Mouse (Mus musculus) intestine, embryonic 16.5 days (tissue): ENCODE data around the gene Cttnbp2. TPM values are rescaled to one million over a fixed set of nuclear protein-coding genes. Genes with fewer than 3 reads are reported as not detected.

Experiments
- ATAC-seq: fragments of 200-750 bp; cut with Nextera tagmentation; 2 replicates; pipeline ENCODE4 v1.8.0; 2017; ENCODE audit warnings: moderate TSS enrichment, moderate library complexity
- H3K27ac ChIP-seq: fragments of 300-500 bp; sonication (generic); 2 replicates; pipeline ENCODE4 v1.5.1; 2014; ENCODE audit warnings: mild to moderate bottlenecking, low read length
- H3K27me3 ChIP-seq: fragments of 300-500 bp; sonication (generic); replicated peaks from 2 replicates; pipeline ENCODE4 v1.6.1; 2014; ENCODE audit warnings: low read length, control low read depth, mixed read lengths; ENCODE audit not compliant: control insufficient read depth, insufficient read depth
- H3K36me3 ChIP-seq: fragments of 300-500 bp; sonication (generic); 2 replicates; pipeline ENCODE4 v1.6.1; 2014; ENCODE audit warnings: low read length, control low read depth; ENCODE audit not compliant: control insufficient read depth, insufficient read depth
- H3K4me1 ChIP-seq: fragments of 300-500 bp; sonication (generic); 2 replicates; pipeline ENCODE4 v1.6.1; 2014; ENCODE audit warnings: low read length, control low read depth, mixed read lengths; ENCODE audit not compliant: control insufficient read depth, insufficient read depth
- H3K4me2 ChIP-seq: fragments of 300-500 bp; sonication (generic); 2 replicates; pipeline ENCODE4 v1.6.1; 2014; ENCODE audit warnings: low read depth, low read length, control low read depth
- H3K4me3 ChIP-seq: fragments of 300-500 bp; sonication (generic); 2 replicates; pipeline ENCODE4 v1.5.1; 2014; ENCODE audit warnings: mild to moderate bottlenecking, low read length
- H3K9ac ChIP-seq: fragments of 300-500 bp; sonication (generic); 2 replicates; pipeline ENCODE4 v1.6.1; 2014; ENCODE audit warnings: low read depth, low read length
- H3K9me3 ChIP-seq: fragments of 300-500 bp; sonication (generic); 2 replicates; pipeline ENCODE4 v1.6.1; 2016; ENCODE audit warnings: low read length, control low read depth; ENCODE audit not compliant: control insufficient read depth
- WGBS: fragments of 180-500 bp; shearing (Covaris S2); extraction: QIAGEN DNeasy Blood & Tissue Kit; methylation state at CpG from one replicate; pipeline ENCODE4 v1.1.7; 2014; 5-methylcytosine and 5-hydroxymethylcytosine counted together
- polyA plus RNA-seq: library from polyadenylated mRNA; unstranded; fragments of >200 nt; fragmentation: Nextera tagmentation; extraction: Ambion mirVana; gene quantifications from 2 replicates; pipeline ENCODE4 v1.2.1, GENCODE M21; 2015

The Cttnbp2 gene
- polyA plus RNA-seq = 9.0 and 9.7 TPM in 2 replicates

DNA sequence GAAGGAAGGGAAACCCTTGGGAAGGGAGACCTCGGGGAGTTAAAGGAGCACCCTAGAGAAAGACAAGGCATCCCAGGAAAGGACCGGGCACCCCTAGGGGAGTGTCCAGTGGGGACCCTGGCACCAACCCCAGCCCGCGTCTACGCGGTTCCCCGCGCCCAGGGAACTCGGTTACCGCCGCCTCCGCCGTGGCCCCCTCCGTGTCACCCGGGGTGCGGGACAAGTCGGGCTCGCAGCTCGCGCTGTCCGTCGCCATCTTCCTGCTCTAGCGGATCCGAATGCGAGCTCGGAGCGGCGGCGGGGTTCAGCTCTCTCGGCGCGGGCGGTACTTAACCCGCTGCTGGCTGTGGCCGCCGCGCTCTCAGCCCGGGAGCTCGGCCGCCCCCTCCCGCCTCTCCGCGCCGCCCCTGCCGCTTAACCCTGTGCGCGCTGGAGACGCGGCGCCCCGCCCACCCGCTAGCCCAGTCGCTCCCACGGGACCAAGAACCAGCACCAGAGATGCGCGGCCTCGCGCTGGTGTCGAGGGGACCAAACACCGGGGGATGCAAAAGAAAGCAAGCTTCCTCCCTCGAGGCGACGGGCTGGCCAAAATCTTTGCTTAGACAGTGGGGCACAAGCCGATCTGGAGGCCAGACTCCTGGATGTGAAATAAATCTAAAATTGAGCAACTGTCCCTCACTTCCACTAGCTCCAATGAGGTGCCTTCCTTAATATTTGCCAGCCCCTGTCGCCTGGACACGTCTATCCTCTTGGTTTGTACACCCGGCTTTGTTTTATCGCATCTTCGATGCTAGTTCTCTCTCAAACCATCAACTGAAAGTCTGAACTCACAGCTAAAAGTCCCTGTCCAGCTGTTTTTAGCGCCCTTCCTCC, at the start of gene Cttnbp2:
Cttnbp2 (minus strand) TSS at position 364 of the 873 bp plus-strand sequence.
- 2% methylated on average over 55 of the region's 70 CpGs for WGBS
- Histone ChIP-seq H3K27ac (no peak within 1 kb of the TSS), H3K9me3 (no peaks in the 10 kb centered on the region), H3K9ac (peak within 1 kb of the TSS; percentile 80), H3K4me1 (peaks cover 5% of the 10 kb centered on the region; the same call in 1 of the 2 replicates), H3K4me2 (peak within 1 kb of the TSS; percentile 90), H3K27me3 (no peaks in the 10 kb centered on the region), H3K4me3 (peak within 1 kb of the TSS; percentile 77), H3K36me3 (no peaks in the 10 kb centered on the region)
- peak; percentile 96 for ATAC-seq

DNA sequence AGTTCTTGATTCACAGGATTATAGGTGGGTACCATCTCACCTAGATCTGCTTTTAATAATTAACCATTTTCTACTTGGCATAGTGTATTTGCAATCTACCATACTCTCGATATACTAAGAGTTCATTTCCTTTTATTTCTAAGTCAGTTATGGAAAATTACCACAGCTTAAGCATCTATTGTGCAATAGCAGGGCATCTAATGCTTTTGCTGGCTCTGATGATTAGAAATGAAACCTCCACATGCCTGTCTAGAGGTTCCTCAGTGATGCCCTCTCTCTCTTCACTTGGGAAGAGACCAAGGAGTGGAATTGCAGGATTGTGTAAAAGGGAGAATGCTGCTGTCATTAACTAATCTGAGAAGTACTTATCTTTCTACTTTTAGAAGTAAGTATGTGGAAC, 44.4 kb upstream of the Cttnbp2 start:
- Histone ChIP-seq H3K9ac (no peak overlapping the region), H3K27ac (no peak overlapping the region), H3K4me1 (no peaks in the 10 kb centered on the region), H3K4me3 (no peak overlapping the region), H3K9me3 (no peaks in the 10 kb centered on the region), H3K27me3 (no peaks in the 10 kb centered on the region), H3K4me2 (no peak overlapping the region), H3K36me3 (no peaks in the 10 kb centered on the region)
- 92% methylated on average over 1 of the region's 1 CpGs for WGBS
- ATAC-seq = no peak

DNA sequence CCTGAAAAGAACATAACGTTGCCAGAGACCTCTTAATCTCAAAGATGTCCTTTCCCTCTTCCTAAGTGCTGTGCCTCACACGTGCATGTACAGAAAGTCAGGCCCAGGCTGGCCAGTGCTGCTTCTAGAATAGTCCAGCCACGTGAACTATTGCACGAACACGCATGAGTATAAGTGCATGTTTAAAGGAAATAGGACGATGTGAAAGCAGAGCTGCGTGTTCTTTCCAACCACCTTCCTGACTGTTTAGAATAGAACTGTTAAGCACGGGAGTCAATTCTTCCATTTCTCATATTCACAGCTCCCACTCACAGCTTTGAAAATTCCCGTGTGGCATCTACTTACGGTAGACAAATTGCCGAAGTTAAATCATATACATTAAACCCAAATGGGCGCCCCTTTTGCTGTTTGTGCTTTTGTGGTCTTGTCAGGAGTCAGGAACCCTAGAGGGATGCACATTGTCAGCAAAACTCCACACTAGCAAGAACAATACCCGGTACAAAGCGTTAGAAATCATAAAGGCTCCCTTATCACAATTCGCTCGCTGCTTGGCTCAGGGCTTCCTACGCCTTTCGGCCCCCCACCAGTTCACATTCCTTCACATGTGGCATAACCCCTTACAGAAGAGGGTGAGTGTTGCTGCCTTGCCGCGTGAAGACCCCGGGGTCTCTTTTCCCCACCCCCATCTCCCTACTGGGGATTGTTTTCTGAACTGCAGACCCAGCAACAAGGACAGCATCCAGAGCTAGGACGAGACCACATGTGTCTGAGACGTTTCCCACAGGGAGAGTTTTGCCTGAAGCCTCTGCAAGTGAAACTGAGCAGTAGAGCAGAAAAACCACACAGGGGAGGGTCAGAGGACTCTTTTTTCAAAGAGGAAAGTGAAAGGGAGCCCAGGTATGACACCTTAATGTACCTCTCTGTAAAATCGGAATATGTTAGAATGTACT, 33.1 kb upstream of the Cttnbp2 start:
- no peaks in the 10 kb centered on the region for H3K4me1 ChIP-seq
- H3K9me3 ChIP-seq = no peaks in the 10 kb centered on the region
- H3K27me3 ChIP-seq = no peaks in the 10 kb centered on the region
- H3K36me3 ChIP-seq = no peaks in the 10 kb centered on the region
- 60% methylated on average over 24 of the region's 24 CpGs for WGBS
- ATAC-seq = no peak
- H3K27ac ChIP-seq = no peak overlapping the region
- no peak overlapping the region for H3K4me3 ChIP-seq
- H3K9ac ChIP-seq = no peak overlapping the region
- H3K4me2 ChIP-seq = no peak overlapping the region

DNA sequence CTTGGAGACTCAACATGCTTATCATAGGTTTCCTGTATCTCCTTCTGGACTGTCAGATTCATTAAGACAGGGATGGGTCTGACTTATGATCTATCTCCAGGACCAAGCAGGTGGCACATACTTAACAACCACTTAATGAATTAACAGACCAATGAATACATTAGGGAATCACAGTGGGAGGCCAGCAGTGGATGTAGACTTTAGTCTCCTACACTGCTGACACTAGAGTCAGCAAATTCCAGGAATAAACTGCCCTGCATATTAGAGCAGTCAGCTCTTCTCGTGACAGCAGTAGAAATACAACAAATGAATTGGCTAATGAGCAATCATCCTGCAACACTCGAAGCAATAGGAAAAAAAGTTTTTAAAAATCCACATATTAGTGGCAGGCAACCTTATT, 29.2 kb upstream of the Cttnbp2 start:
- WGBS = 70% methylated on average over 2 of the region's 2 CpGs
- no peak overlapping the region for H3K4me3 ChIP-seq
- no peak overlapping the region for H3K27ac ChIP-seq
- H3K4me2 ChIP-seq = no peak overlapping the region
- no peak for ATAC-seq
- no peaks in the 10 kb centered on the region for H3K27me3 ChIP-seq
- H3K4me1 ChIP-seq = no peaks in the 10 kb centered on the region
- no peak overlapping the region for H3K9ac ChIP-seq
- no peaks in the 10 kb centered on the region for H3K9me3 ChIP-seq
- H3K36me3 ChIP-seq = no peaks in the 10 kb centered on the region

DNA sequence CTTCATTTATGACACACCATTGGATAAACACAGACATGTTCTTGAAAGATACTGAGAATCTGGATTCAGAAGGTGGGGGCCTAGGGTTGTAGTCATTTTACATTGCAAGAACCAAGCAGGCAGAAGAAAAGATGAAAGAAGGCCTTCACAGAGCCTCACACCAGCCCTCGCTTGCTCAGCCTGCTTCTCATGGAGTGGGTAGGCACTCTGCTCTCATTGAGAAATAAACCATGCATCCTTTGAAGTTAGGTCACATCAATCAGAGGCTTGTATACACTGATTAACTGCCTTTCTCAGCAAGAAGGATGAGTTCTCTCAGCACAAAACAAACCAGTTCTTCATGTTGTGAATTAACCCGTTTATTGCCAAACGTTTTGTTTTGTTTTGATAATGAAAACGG, 25.8 kb upstream of the Cttnbp2 start:
- Histone ChIP-seq H3K4me3 (no peak overlapping the region), H3K27ac (no peak overlapping the region), H3K9me3 (no peaks in the 10 kb centered on the region), H3K36me3 (no peaks in the 10 kb centered on the region), H3K9ac (no peak overlapping the region), H3K4me2 (no peak overlapping the region), H3K27me3 (no peaks in the 10 kb centered on the region), H3K4me1 (no peaks in the 10 kb centered on the region)
- 39% methylated on average over 4 of the region's 4 CpGs for WGBS
- no peak for ATAC-seq

DNA sequence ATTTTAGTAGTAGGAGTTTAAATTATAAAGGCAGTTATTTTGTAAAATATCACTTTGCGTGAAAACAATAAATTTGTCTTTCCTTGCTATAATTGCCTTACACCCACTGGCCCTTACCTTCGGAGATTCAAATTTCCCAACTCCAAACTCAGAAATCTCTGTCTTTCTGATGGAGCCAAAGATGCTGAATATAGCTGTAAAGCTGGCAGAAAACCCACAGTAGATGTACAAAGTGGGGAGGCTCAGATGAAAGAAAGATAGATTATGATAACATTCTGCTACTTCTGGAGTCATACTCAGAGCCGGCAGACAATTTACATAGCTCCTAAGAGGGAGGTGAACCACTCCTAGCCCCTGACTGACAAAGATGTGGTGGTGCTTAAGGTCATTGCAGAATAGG, 15.8 kb upstream of the Cttnbp2 start:
- ATAC-seq = no peak
- no peaks in the 10 kb centered on the region for H3K9me3 ChIP-seq
- no peaks in the 10 kb centered on the region for H3K36me3 ChIP-seq
- no peak overlapping the region for H3K9ac ChIP-seq
- WGBS = 87% methylated on average over 3 of the region's 3 CpGs
- H3K4me2 ChIP-seq = no peak overlapping the region
- H3K4me1 ChIP-seq = no peaks in the 10 kb centered on the region
- H3K27ac ChIP-seq = no peak overlapping the region
- no peak overlapping the region for H3K4me3 ChIP-seq
- no peaks in the 10 kb centered on the region for H3K27me3 ChIP-seq

DNA sequence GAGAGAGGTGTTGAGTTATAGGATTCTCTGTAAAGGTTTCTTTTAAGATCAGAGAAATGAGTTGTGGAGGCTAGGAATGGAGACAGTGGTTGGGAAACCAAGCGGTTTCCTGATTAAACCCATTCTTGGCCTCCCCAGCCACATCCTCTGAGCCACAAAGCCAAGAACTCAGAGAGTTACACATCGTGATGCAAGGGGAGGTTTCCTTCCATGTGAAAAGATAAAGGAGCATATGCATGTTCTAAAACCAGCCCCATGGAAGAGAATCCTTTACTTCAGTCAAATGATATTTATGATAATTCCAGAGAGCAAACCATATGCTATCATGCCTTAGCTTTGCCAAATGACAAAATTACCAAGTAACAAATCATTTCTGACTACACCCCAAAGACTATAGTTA, 3.0 kb upstream of the Cttnbp2 start:
- ATAC-seq = no peak
- WGBS = 86% methylated on average over 2 of the region's 2 CpGs
- H3K36me3 ChIP-seq = no peaks in the 10 kb centered on the region

DNA sequence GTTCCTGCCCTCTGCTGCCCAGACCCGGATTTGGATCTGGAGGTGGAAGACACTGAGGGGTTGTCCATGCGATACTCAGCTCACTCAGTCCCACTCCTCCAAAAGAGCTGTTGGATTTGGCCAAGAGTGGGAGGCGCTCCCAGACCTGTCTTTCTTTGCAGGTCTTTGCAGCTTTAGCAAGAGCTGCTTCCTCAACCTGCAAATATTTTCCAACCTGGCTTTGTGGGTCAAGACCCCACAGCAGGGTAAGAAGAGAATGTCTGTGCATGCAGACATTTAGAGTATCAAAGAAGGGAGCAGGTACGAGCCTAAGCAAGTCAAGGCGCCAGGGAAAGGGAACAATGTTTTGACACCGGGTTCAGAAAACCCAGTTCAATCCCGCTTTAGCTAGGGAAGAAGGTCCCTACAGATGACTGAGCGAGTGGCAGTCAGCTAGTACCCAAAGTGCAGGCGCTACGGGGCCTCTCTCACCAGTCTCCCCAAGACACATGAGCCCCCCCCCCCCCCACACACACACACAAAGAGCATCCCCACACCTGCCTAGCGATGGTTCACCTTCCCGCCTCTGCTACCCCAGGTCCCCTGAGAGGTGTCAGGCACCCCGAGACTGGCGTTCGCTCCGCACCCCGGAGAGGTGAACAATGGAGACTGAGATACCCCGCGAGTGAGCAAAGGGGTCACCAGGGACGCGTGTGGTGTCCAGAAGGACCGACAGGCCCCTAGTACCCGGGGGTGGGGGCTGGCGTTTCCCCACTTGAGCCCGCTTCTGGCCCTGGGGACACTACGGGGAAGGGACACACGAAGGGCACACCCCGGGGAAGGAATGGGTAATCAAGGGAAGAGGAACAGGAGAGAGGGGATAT, 801 bp downstream of the Cttnbp2 start:
- peak overlapping the region; percentile 77 for H3K4me3 ChIP-seq
- H3K27me3 ChIP-seq = no peaks in the 10 kb centered on the region
- H3K27ac ChIP-seq = no peak overlapping the region
- no peaks in the 10 kb centered on the region for H3K9me3 ChIP-seq
- peak overlapping the region; percentile 90 for H3K4me2 ChIP-seq
- peak overlapping the region; percentile 80 for H3K9ac ChIP-seq
- peak; percentile 45 for ATAC-seq
- H3K36me3 ChIP-seq = no peaks in the 10 kb centered on the region
- peaks cover 5% of the 10 kb centered on the region; the same call in 1 of the 2 replicates for H3K4me1 ChIP-seq
- WGBS = 2% methylated on average over 27 of the region's 28 CpGs

More for the DNA sequence above, 3.0 kb upstream of the Cttnbp2 start:
- Histone ChIP-seq H3K4me1 (peaks cover 5% of the 10 kb centered on the region; the same call in 1 of the 2 replicates), H3K4me2 (no peak overlapping the region), H3K9me3 (no peaks in the 10 kb centered on the region), H3K27ac (no peak overlapping the region), H3K4me3 (no peak overlapping the region), H3K27me3 (no peaks in the 10 kb centered on the region), H3K9ac (no peak overlapping the region)
